Mouse (Mus musculus) forebrain, embryonic 15.5 days (tissue): ENCODE measurements around the gene Tex46. TPM values are rescaled to one million over a fixed set of nuclear protein-coding genes. Genes with fewer than 3 reads are reported as not detected.

Experiments used
- ATAC-seq: fragments of 200-750 bp; cut with Nextera tagmentation; replicated peaks from 2 replicates; pipeline ENCODE4 v1.8.0; 2017; ENCODE audit warnings: mild to moderate bottlenecking, moderate TSS enrichment, moderate library complexity
- H3K27ac ChIP-seq: fragments of 300-500 bp; sonication (generic); replicated peaks from 2 replicates; pipeline ENCODE4 v1.5.1; 2015; ENCODE audit warnings: mild to moderate bottlenecking, inconsistent platforms
- H3K27me3 ChIP-seq: fragments of 300-500 bp; sonication (generic); 2 replicates; pipeline ENCODE4 v1.6.1; 2015; ENCODE audit warnings: inconsistent platforms
- H3K36me3 ChIP-seq: fragments of 300-500 bp; sonication (generic); 2 replicates; pipeline ENCODE4 v1.6.1; 2015; ENCODE audit warnings: mild to moderate bottlenecking, inconsistent platforms
- H3K4me1 ChIP-seq: fragments of 300-500 bp; sonication (generic); 2 replicates; pipeline ENCODE4 v1.6.1; 2015; ENCODE audit warnings: inconsistent platforms
- H3K4me2 ChIP-seq: fragments of 300-500 bp; sonication (generic); replicated peaks from 2 replicates; pipeline ENCODE4 v1.6.1; 2015; ENCODE audit warnings: mild to moderate bottlenecking, inconsistent platforms
- H3K4me3 ChIP-seq: fragments of 300-500 bp; sonication (generic); 2 replicates; pipeline ENCODE4 v1.5.1; 2015; ENCODE audit warnings: mild to moderate bottlenecking, inconsistent platforms
- H3K9ac ChIP-seq: fragments of 300-500 bp; sonication (generic); replicated peaks from 2 replicates; pipeline ENCODE4 v1.6.1; 2015; ENCODE audit warnings: mild to moderate bottlenecking, inconsistent platforms
- H3K9me3 ChIP-seq: fragments of 300-500 bp; sonication (generic); 2 replicates; pipeline ENCODE4 v1.6.1; 2016; ENCODE audit warnings: inconsistent platforms
- WGBS: fragments of 180-500 bp; shearing (Covaris S2); methylation state at CpG from one replicate; pipeline ENCODE4 v1.1.7; 2015; ENCODE audit warnings: mixed read lengths; 5-methylcytosine and 5-hydroxymethylcytosine counted together
- polyA plus RNA-seq: library from polyadenylated mRNA; unstranded; fragments of >200 nt; fragmentation: Nextera tagmentation; extraction: Ambion mirVana; gene quantifications from 2 replicates; pipeline ENCODE4 v1.2.1, GENCODE M21; 2015

Tex46 gene
- not detected in 2 replicates for polyA plus RNA-seq

- no peaks in the 10 kb centered on the region for H3K27me3 ChIP-seq
- WGBS = 58% methylated on average over 4 of the region's 4 CpGs
Observed at GRCm38 (mm10) chr4:136610387-136610856, at the start of gene Tex46. TSS of gene Tex46 (plus strand) at chr4:136610437.

GRCm38 (mm10) chr4:136562755-136563154 lies 47.5 kb upstream of the Tex46 start:
- Histone ChIP-seq H3K36me3 (peaks cover 58% of the 10 kb centered on the region), H3K9me3 (no peaks in the 10 kb centered on the region), H3K4me1 (peaks cover 4% of the 10 kb centered on the region; the same call in 1 of the 2 replicates), H3K27me3 (no peaks in the 10 kb centered on the region), H3K9ac (no peak overlapping the region), H3K4me2 (no peak overlapping the region), H3K27ac (no peak overlapping the region), H3K4me3 (no peak overlapping the region)
- ATAC-seq = no peak
- WGBS = 73% methylated on average over 6 of the region's 6 CpGs

More at GRCm38 (mm10) chr4:136610387-136610856, at the start of gene Tex46:
- H3K9me3 ChIP-seq = no peaks in the 10 kb centered on the region
- no peak within 1 kb of the TSS for H3K9ac ChIP-seq
- no peak within 1 kb of the TSS for H3K4me2 ChIP-seq
- no peak within 1 kb of the TSS for H3K4me3 ChIP-seq
- H3K27ac ChIP-seq = no peak within 1 kb of the TSS
- no peaks in the 10 kb centered on the region for H3K4me1 ChIP-seq
- H3K36me3 ChIP-seq = no peaks in the 10 kb centered on the region
- no peak for ATAC-seq

- Histone ChIP-seq H3K4me2 (no peak overlapping the region), H3K27me3 (no peaks in the 10 kb centered on the region), H3K4me1 (0 out of 2 replicates have a peak, but pooled peaks cover 3% of the 10 kb centered on the region), H3K9me3 (no peaks in the 10 kb centered on the region), H3K9ac (no peak overlapping the region), H3K27ac (no peak overlapping the region), H3K36me3 (peaks cover 67% of the 10 kb centered on the region), H3K4me3 (no peak overlapping the region)
- ATAC-seq = no peak
- 68% methylated on average over 3 of the region's 3 CpGs for WGBS
Observed at GRCm38 (mm10) chr4:136568629-136569028, 41.6 kb upstream of the Tex46 start.

- no peaks in the 10 kb centered on the region for H3K9me3 ChIP-seq
- no peak for ATAC-seq
- peaks cover 59% of the 10 kb centered on the region for H3K36me3 ChIP-seq
- H3K4me3 ChIP-seq = no peak overlapping the region
- no peaks in the 10 kb centered on the region for H3K27me3 ChIP-seq
- no peak overlapping the region for H3K9ac ChIP-seq
- H3K4me1 ChIP-seq = 0 out of 2 replicates have a peak, but pooled peaks cover 3% of the 10 kb centered on the region
- H3K27ac ChIP-seq = no peak overlapping the region
- H3K4me2 ChIP-seq = no peak overlapping the region
Observed at GRCm38 (mm10) chr4:136569998-136570397, 40.2 kb upstream of the Tex46 start.

- WGBS = 97% methylated on average over 3 of the region's 3 CpGs
- no peaks in the 10 kb centered on the region for H3K9me3 ChIP-seq
- H3K36me3 ChIP-seq = peaks cover 3% of the 10 kb centered on the region; the same call in 1 of the 2 replicates
- ATAC-seq = no peak
- no peaks in the 10 kb centered on the region for H3K27me3 ChIP-seq
- no peak overlapping the region for H3K27ac ChIP-seq
- peaks cover 16% of the 10 kb centered on the region for H3K4me1 ChIP-seq
- no peak overlapping the region for H3K4me2 ChIP-seq
- no peak overlapping the region for H3K4me3 ChIP-seq
- no peak overlapping the region for H3K9ac ChIP-seq
Observed at GRCm38 (mm10) chr4:136581885-136582284, 28.4 kb upstream of the Tex46 start.

GRCm38 (mm10) chr4:136587221-136587827 lies 22.9 kb upstream of the Tex46 start:
- WGBS = 85% methylated on average over 4 of the region's 4 CpGs

GRCm38 (mm10) chr4:136588003-136588402 lies 22.2 kb upstream of the Tex46 start:
- no peaks in the 10 kb centered on the region for H3K9me3 ChIP-seq
- no peak for ATAC-seq

More at GRCm38 (mm10) chr4:136587221-136587827, 22.9 kb upstream of the Tex46 start:
- Histone ChIP-seq H3K9ac (no peak overlapping the region), H3K4me2 (no peak overlapping the region), H3K4me1 (peaks cover 33% of the 10 kb centered on the region), H3K27me3 (no peaks in the 10 kb centered on the region), H3K4me3 (no peak overlapping the region), H3K36me3 (peaks cover 10% of the 10 kb centered on the region; the same call in 1 of the 2 replicates), H3K27ac (no peak overlapping the region), H3K9me3 (no peaks in the 10 kb centered on the region)
- ATAC-seq = no peak

GRCm38 (mm10) chr4:136592111-136592510 lies 18.1 kb upstream of the Tex46 start:
- WGBS = 74% methylated on average over 4 of the region's 4 CpGs
- H3K4me3 ChIP-seq = no peak overlapping the region
- no peak overlapping the region for H3K9ac ChIP-seq
- peaks cover 42% of the 10 kb centered on the region for H3K4me1 ChIP-seq
- ATAC-seq = no peak
- peaks cover 13% of the 10 kb centered on the region; the same call in 1 of the 2 replicates for H3K36me3 ChIP-seq
- no peak overlapping the region for H3K27ac ChIP-seq
- no peak overlapping the region for H3K4me2 ChIP-seq
- H3K27me3 ChIP-seq = no peaks in the 10 kb centered on the region
- H3K9me3 ChIP-seq = no peaks in the 10 kb centered on the region

More at GRCm38 (mm10) chr4:136588003-136588402, 22.2 kb upstream of the Tex46 start:
- no peak overlapping the region for H3K4me3 ChIP-seq
- H3K27ac ChIP-seq = no peak overlapping the region
- peaks cover 13% of the 10 kb centered on the region; the same call in 1 of the 2 replicates for H3K36me3 ChIP-seq
- no peaks in the 10 kb centered on the region for H3K27me3 ChIP-seq
- 95% methylated on average over 4 of the region's 4 CpGs for WGBS
- peaks cover 31% of the 10 kb centered on the region for H3K4me1 ChIP-seq
- H3K9ac ChIP-seq = no peak overlapping the region
- H3K4me2 ChIP-seq = no peak overlapping the region

GRCm38 (mm10) chr4:136594006-136594405 lies 16.2 kb upstream of the Tex46 start:
- H3K4me2 ChIP-seq = no peak overlapping the region
- peaks cover 45% of the 10 kb centered on the region for H3K4me1 ChIP-seq
- H3K9ac ChIP-seq = no peak overlapping the region
- H3K9me3 ChIP-seq = no peaks in the 10 kb centered on the region
- no peak for ATAC-seq
- H3K27me3 ChIP-seq = no peaks in the 10 kb centered on the region
- 86% methylated on average over 2 of the region's 2 CpGs for WGBS
- peaks cover 13% of the 10 kb centered on the region; the same call in 1 of the 2 replicates for H3K36me3 ChIP-seq
- no peak overlapping the region for H3K27ac ChIP-seq
- no peak overlapping the region for H3K4me3 ChIP-seq

GRCm38 (mm10) chr4:136595221-136595620 lies 15.0 kb upstream of the Tex46 start:
- H3K4me1 ChIP-seq = peaks cover 51% of the 10 kb centered on the region
- no peak overlapping the region for H3K4me2 ChIP-seq
- no peaks in the 10 kb centered on the region for H3K27me3 ChIP-seq
- ATAC-seq = no peak
- no peaks in the 10 kb centered on the region for H3K9me3 ChIP-seq
- 87% methylated on average over 6 of the region's 6 CpGs for WGBS
- H3K36me3 ChIP-seq = peaks cover 13% of the 10 kb centered on the region; the same call in 1 of the 2 replicates
- no peak overlapping the region for H3K4me3 ChIP-seq
- no peak overlapping the region for H3K27ac ChIP-seq
- H3K9ac ChIP-seq = no peak overlapping the region

- Histone ChIP-seq H3K36me3 (no peaks in the 10 kb centered on the region), H3K27me3 (no peaks in the 10 kb centered on the region), H3K9ac (no peak overlapping the region), H3K27ac (no peak overlapping the region), H3K4me2 (no peak overlapping the region), H3K4me3 (no peak overlapping the region), H3K9me3 (no peaks in the 10 kb centered on the region), H3K4me1 (peaks cover 56% of the 10 kb centered on the region)
- ATAC-seq = no peak
- 89% methylated on average over 7 of the region's 7 CpGs for WGBS
Observed at GRCm38 (mm10) chr4:136598268-136598876, 11.9 kb upstream of the Tex46 start.

- 90% methylated on average over 3 of the region's 3 CpGs for WGBS
- no peaks in the 10 kb centered on the region for H3K27me3 ChIP-seq
- H3K36me3 ChIP-seq = no peaks in the 10 kb centered on the region
- peak overlapping the region; percentile 60 for H3K4me2 ChIP-seq
- H3K9me3 ChIP-seq = no peaks in the 10 kb centered on the region
- no peak overlapping the region for H3K9ac ChIP-seq
- peak overlapping the region; percentile 66; the same call in 1 of the 2 replicates for H3K4me3 ChIP-seq
- H3K27ac ChIP-seq = no peak overlapping the region
- H3K4me1 ChIP-seq = peaks cover 41% of the 10 kb centered on the region
- ATAC-seq = no peak
Observed at GRCm38 (mm10) chr4:136599869-136600268, 10.4 kb upstream of the Tex46 start.
